Mouse (Mus musculus) hindbrain, embryonic 13.5 days (tissue): Measurements from ENCODE around the gene Actbl2. TPM values are rescaled to one million over a fixed set of nuclear protein-coding genes. Genes with fewer than 3 reads are reported as not detected.

ENCODE experiments used
- ATAC-seq: fragments of 200-750 bp; cut with Nextera tagmentation; 2 replicates; pipeline ENCODE4 v1.8.0; 2017; ENCODE audit warnings: moderate TSS enrichment; ENCODE audit not compliant: low FRiP score
- H3K27ac ChIP-seq: fragments of 300-500 bp; sonication (generic); 2 replicates; pipeline ENCODE4 v1.5.1; 2015; ENCODE audit warnings: inconsistent platforms, mild to moderate bottlenecking, moderate library complexity
- H3K27me3 ChIP-seq: fragments of 300-500 bp; sonication (generic); 2 replicates; pipeline ENCODE4 v1.6.1; 2015; ENCODE audit warnings: mild to moderate bottlenecking, inconsistent platforms
- H3K36me3 ChIP-seq: fragments of 300-500 bp; sonication (generic); 2 replicates; pipeline ENCODE4 v1.6.1; 2015; ENCODE audit warnings: mild to moderate bottlenecking, inconsistent platforms
- H3K4me1 ChIP-seq: fragments of 300-500 bp; sonication (generic); replicated peaks from 2 replicates; pipeline ENCODE4 v1.6.1; 2015; ENCODE audit warnings: inconsistent platforms
- H3K4me2 ChIP-seq: fragments of 300-500 bp; sonication (generic); 2 replicates; pipeline ENCODE4 v1.6.1; 2015; ENCODE audit warnings: inconsistent platforms, mild to moderate bottlenecking, moderate library complexity
- H3K4me3 ChIP-seq: fragments of 300-500 bp; sonication (generic); 2 replicates; pipeline ENCODE4 v1.5.1; 2015; ENCODE audit warnings: mild to moderate bottlenecking, inconsistent platforms
- H3K9ac ChIP-seq: fragments of 300-500 bp; sonication (generic); 2 replicates; pipeline ENCODE4 v1.6.1; 2015; ENCODE audit warnings: mild to moderate bottlenecking, inconsistent platforms
- H3K9me3 ChIP-seq: fragments of 300-500 bp; sonication (generic); 2 replicates; pipeline ENCODE4 v1.6.1; 2016; ENCODE audit warnings: inconsistent platforms
- WGBS: fragments of 180-500 bp; shearing (Covaris S2); methylation state at CpG from one replicate; pipeline ENCODE4 v1.1.7; 2015; 5-methylcytosine and 5-hydroxymethylcytosine counted together
- polyA plus RNA-seq: library from polyadenylated mRNA; unstranded; fragments of >200 nt; fragmentation: Nextera tagmentation; extraction: Ambion mirVana; gene quantifications from 2 replicates; pipeline ENCODE4 v1.2.1, GENCODE M21; 2015

The Actbl2 gene
- not detected in 2 replicates for polyA plus RNA-seq

- Histone ChIP-seq H3K9me3 (no peaks in the 10 kb centered on the region), H3K9ac (no peak within 1 kb of the TSS), H3K27ac (no peak within 1 kb of the TSS), H3K36me3 (no peaks in the 10 kb centered on the region), H3K4me3 (no peak within 1 kb of the TSS), H3K4me2 (no peak within 1 kb of the TSS), H3K27me3 (no peaks in the 10 kb centered on the region), H3K4me1 (no peaks in the 10 kb centered on the region)
- 96% methylated on average over 5 of the region's 5 CpGs for WGBS
- no peak for ATAC-seq
Observed at GRCm38 (mm10) chr13:111254713-111255112, at the start of gene Actbl2. Actbl2 (plus strand) TSS chr13:111255013.

DNA sequence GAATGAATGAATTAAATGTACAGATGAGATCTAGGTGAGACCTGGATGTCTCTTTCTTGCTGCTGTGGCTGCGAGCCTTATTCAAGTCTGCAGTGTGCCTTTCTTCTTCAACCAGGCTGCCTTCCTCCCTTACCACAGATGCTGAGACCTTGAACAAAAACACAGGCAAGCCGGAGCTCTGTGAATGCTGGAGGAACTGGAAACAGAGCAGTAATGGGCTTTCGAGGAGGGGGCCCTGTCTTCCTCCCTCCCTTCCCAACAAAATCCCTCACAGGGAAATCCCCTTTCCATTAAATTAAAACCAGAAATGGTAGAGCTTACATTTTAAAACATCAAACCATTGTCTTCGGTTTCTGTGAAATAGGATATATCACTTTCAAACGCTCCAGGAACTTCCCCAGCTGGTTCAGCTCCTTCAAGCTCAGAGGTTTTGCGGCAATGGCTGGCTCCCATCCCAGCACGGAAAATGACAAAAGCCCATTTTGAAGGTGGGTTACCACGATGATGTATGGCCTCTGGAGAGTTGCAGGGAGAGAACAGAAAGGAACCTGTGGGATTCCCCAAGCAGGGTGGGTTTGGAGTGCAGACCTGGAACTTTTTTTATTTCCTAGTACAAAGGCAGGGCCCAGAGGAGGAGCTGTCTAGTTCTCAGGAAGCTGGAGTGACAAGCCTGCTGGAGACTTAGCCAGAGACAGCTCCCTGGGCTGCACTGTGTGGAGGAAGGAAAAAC is 44.0 kb upstream of the Actbl2 start:
- H3K9me3 ChIP-seq = no peaks in the 10 kb centered on the region
- no peaks in the 10 kb centered on the region for H3K36me3 ChIP-seq
- no peaks in the 10 kb centered on the region for H3K27me3 ChIP-seq
- no peak overlapping the region for H3K4me3 ChIP-seq
- H3K9ac ChIP-seq = no peak overlapping the region
- 65% methylated on average over 8 of the region's 8 CpGs for WGBS
- H3K4me1 ChIP-seq = no peaks in the 10 kb centered on the region
- no peak overlapping the region for H3K4me2 ChIP-seq
- ATAC-seq = no peak
- H3K27ac ChIP-seq = peak overlapping the region; percentile 30

- no peak overlapping the region for H3K4me2 ChIP-seq
- no peaks in the 10 kb centered on the region for H3K36me3 ChIP-seq
- no peaks in the 10 kb centered on the region for H3K4me1 ChIP-seq
- 40% methylated on average over 5 of the region's 5 CpGs for WGBS
- no peak overlapping the region for H3K9ac ChIP-seq
- no peak overlapping the region for H3K4me3 ChIP-seq
- H3K9me3 ChIP-seq = no peaks in the 10 kb centered on the region
- no peak overlapping the region for H3K27ac ChIP-seq
- no peaks in the 10 kb centered on the region for H3K27me3 ChIP-seq
- no peak for ATAC-seq
Observed at GRCm38 (mm10) chr13:111228768-111229167, 26.0 kb upstream of the Actbl2 start.

- no peak for ATAC-seq
- H3K27ac ChIP-seq = no peak overlapping the region
- H3K9me3 ChIP-seq = no peaks in the 10 kb centered on the region
- no peak overlapping the region for H3K4me2 ChIP-seq
- WGBS = 92% methylated on average over 6 of the region's 6 CpGs
- no peaks in the 10 kb centered on the region for H3K4me1 ChIP-seq
- H3K27me3 ChIP-seq = no peaks in the 10 kb centered on the region
- H3K36me3 ChIP-seq = no peaks in the 10 kb centered on the region
- H3K9ac ChIP-seq = no peak overlapping the region
- H3K4me3 ChIP-seq = no peak overlapping the region
Observed at GRCm38 (mm10) chr13:111229541-111229940, 25.3 kb upstream of the Actbl2 start.

DNA sequence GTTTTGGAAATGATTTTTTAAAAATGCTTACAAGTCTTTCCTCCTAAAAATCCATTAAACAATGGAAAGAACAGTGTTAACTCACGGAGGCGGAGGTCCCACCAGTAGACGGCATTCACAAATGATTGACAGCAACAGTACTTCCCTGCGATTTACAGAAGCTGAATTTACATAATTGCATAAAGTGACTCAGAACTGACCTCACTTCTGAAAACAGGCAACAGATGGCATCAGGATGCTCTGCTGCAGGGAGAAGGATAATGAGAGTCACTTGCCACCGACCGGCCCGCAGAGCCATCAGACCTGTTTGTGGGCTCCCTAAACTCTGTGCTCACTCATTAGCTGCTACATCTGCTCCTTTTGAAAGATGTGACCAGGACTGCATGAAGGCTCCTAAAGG is 22.4 kb upstream of the Actbl2 start:
- H3K4me3 ChIP-seq = no peak overlapping the region
- H3K27ac ChIP-seq = no peak overlapping the region
- H3K4me1 ChIP-seq = 0 out of 2 replicates have a peak, but pooled peaks cover 3% of the 10 kb centered on the region
- H3K36me3 ChIP-seq = no peaks in the 10 kb centered on the region
- H3K9me3 ChIP-seq = no peaks in the 10 kb centered on the region
- no peaks in the 10 kb centered on the region for H3K27me3 ChIP-seq
- 52% methylated on average over 7 of the region's 7 CpGs for WGBS
- no peak overlapping the region for H3K4me2 ChIP-seq
- no peak for ATAC-seq
- H3K9ac ChIP-seq = no peak overlapping the region

DNA sequence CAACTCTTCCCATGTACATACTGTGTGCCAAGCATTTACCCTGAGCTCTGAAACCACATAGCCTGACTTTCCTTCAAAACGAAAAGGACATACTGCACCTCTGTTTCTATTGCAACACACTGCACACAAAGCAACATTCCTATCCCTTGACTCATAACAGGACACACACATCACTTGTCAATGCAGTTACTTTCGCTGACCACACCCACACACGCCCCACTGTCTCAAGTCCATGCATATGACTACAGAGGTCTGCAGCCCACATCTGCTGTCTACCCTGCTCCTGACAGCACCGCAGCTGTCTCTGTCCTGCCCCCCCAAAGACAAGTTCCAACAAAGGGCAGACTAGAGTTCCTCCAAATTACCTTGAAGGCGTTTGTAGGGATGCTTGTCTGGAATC is 21.5 kb upstream of the Actbl2 start:
- no peaks in the 10 kb centered on the region for H3K9me3 ChIP-seq
- H3K4me1 ChIP-seq = 0 out of 2 replicates have a peak, but pooled peaks cover 3% of the 10 kb centered on the region
- H3K36me3 ChIP-seq = no peaks in the 10 kb centered on the region
- no peak overlapping the region for H3K27ac ChIP-seq
- H3K9ac ChIP-seq = no peak overlapping the region
- no peak overlapping the region for H3K4me2 ChIP-seq
- no peaks in the 10 kb centered on the region for H3K27me3 ChIP-seq
- no peak for ATAC-seq
- no peak overlapping the region for H3K4me3 ChIP-seq
- 74% methylated on average over 5 of the region's 5 CpGs for WGBS

DNA sequence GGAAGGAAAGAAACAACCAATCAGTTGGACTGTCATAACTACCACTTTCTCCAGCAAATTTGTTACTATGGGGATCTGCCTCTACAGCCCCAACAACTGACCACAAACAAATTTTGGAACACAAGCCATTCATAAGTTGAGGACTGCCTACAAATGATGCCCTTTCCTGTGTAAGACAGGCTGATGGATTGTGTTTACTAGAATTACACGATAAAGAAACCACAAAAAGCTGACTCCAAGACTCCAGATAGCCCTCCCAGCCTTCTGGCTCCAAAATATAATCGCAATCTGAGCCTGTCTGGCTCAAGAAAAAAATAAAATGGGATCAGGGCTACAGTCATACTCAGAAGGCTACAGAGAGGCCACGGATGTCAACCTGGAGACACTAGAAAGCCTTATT is 20.2 kb upstream of the Actbl2 start:
- no peak overlapping the region for H3K9ac ChIP-seq
- H3K4me2 ChIP-seq = no peak overlapping the region
- H3K4me1 ChIP-seq = 0 out of 2 replicates have a peak, but pooled peaks cover 3% of the 10 kb centered on the region
- H3K4me3 ChIP-seq = no peak overlapping the region
- no peaks in the 10 kb centered on the region for H3K9me3 ChIP-seq
- H3K36me3 ChIP-seq = no peaks in the 10 kb centered on the region
- WGBS = 85% methylated on average over 3 of the region's 3 CpGs
- no peak for ATAC-seq
- no peak overlapping the region for H3K27ac ChIP-seq
- H3K27me3 ChIP-seq = no peaks in the 10 kb centered on the region

- WGBS = 59% methylated on average over 6 of the region's 6 CpGs
- no peak overlapping the region for H3K27ac ChIP-seq
- ATAC-seq = peak; percentile 60
Observed at GRCm38 (mm10) chr13:111235719-111236166, 19.1 kb upstream of the Actbl2 start.

GRCm38 (mm10) chr13:111236461-111236864 is 18.4 kb upstream of the Actbl2 start:
- Histone ChIP-seq H3K4me1 (0 out of 2 replicates have a peak, but pooled peaks cover 3% of the 10 kb centered on the region), H3K4me2 (no peak overlapping the region), H3K9me3 (no peaks in the 10 kb centered on the region), H3K4me3 (no peak overlapping the region), H3K27ac (no peak overlapping the region), H3K36me3 (no peaks in the 10 kb centered on the region), H3K9ac (no peak overlapping the region), H3K27me3 (no peaks in the 10 kb centered on the region)
- WGBS = 82% methylated on average over 9 of the region's 9 CpGs
- no peak for ATAC-seq

More at GRCm38 (mm10) chr13:111235719-111236166, 19.1 kb upstream of the Actbl2 start:
- H3K27me3 ChIP-seq = no peaks in the 10 kb centered on the region
- H3K9me3 ChIP-seq = no peaks in the 10 kb centered on the region
- no peak overlapping the region for H3K4me3 ChIP-seq
- H3K9ac ChIP-seq = no peak overlapping the region
- H3K4me1 ChIP-seq = 0 out of 2 replicates have a peak, but pooled peaks cover 3% of the 10 kb centered on the region
- H3K4me2 ChIP-seq = no peak overlapping the region
- no peaks in the 10 kb centered on the region for H3K36me3 ChIP-seq

GRCm38 (mm10) chr13:111237296-111237695 is 17.5 kb upstream of the Actbl2 start:
- Histone ChIP-seq H3K27me3 (no peaks in the 10 kb centered on the region), H3K9ac (no peak overlapping the region), H3K27ac (no peak overlapping the region), H3K36me3 (no peaks in the 10 kb centered on the region), H3K4me2 (no peak overlapping the region), H3K4me1 (0 out of 2 replicates have a peak, but pooled peaks cover 3% of the 10 kb centered on the region), H3K4me3 (no peak overlapping the region), H3K9me3 (no peaks in the 10 kb centered on the region)
- WGBS = 67% methylated on average over 1 of the region's 1 CpGs
- no peak for ATAC-seq

DNA sequence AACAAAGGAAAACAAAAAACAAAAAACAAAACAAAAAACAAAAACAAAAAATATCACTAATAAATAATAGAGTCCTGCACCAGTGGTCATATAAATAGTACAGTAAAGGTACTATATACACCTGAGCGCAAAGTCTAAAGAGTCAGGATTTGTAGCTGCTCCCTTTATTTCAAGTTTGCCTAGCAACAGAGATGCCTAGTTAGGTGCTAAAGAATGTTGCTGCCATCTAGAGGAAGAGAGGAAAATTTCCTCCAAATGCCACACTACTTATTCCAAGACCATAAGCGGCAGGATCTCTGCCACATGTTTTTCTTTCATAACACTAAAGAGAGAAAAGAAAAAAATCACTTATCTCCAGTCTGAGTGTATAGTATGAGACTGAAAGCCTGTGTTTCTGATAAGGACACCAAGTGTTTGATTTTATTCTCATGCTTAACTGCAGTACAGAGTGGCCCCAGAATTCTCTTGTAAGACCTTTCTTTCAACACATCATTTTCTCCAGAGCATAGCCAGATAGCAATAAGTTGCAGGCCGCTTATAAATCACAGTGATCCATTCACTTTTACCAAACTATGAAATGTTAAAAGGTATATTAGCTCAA is 16.8 kb upstream of the Actbl2 start:
- Histone ChIP-seq H3K4me3 (no peak overlapping the region), H3K27ac (no peak overlapping the region), H3K4me1 (0 out of 2 replicates have a peak, but pooled peaks cover 3% of the 10 kb centered on the region), H3K27me3 (no peaks in the 10 kb centered on the region), H3K4me2 (no peak overlapping the region), H3K9me3 (no peaks in the 10 kb centered on the region), H3K36me3 (no peaks in the 10 kb centered on the region), H3K9ac (no peak overlapping the region)
- ATAC-seq = peak; percentile 63; the same call in 1 of the 2 replicates
- 47% methylated on average over 3 of the region's 3 CpGs for WGBS

DNA sequence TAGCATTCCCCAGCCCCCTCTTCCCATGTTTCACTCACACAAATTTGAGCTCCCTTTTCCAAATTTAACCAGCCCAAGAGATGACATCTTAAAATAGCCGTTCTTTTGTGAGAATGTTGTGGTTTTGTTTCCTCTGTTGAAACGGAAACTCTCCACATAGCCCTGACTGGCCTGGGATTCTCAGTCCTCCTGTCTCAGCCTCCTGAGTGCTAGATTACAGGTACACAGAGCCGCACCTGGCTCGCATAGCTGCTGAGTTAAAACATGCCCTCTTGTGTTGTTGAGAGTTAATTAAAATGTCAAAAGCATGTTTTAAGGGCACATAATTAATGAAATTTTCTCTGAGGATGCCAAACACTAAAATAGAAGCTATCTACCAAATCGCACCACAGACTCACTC is 3.7 kb upstream of the Actbl2 start:
- Histone ChIP-seq H3K9ac (no peak overlapping the region), H3K4me2 (no peak overlapping the region), H3K4me3 (no peak overlapping the region), H3K9me3 (no peaks in the 10 kb centered on the region), H3K27me3 (no peaks in the 10 kb centered on the region), H3K36me3 (no peaks in the 10 kb centered on the region), H3K4me1 (no peaks in the 10 kb centered on the region), H3K27ac (no peak overlapping the region)
- WGBS = 86% methylated on average over 5 of the region's 5 CpGs
- ATAC-seq = no peak

DNA sequence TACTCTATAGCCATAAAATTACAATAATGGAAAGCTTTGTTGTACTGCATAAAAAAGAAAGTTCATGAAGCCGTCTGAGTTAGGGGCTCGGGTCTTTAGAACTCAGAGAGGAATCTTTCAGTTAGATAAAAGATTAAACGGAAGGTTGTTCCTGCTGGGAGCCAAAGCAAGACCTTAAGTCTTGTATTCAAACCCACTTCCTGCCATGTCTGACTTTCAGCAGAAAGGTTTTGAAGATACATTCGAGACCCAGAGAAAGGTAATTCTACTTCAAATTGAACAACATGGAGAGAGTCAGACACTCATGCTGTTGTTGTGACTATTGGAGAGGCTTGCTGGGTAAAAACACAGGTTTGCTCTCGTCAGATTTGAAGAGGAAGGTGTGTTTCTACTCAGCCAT is 3.0 kb upstream of the Actbl2 start:
- Histone ChIP-seq H3K4me1 (no peaks in the 10 kb centered on the region), H3K4me2 (no peak overlapping the region), H3K27me3 (no peaks in the 10 kb centered on the region), H3K4me3 (no peak overlapping the region), H3K9ac (no peak overlapping the region), H3K9me3 (no peaks in the 10 kb centered on the region), H3K27ac (no peak overlapping the region), H3K36me3 (no peaks in the 10 kb centered on the region)
- ATAC-seq = no peak
- 49% methylated on average over 5 of the region's 5 CpGs for WGBS
